Mouse (Mus musculus) heart, embryonic 10.5 days (tissue): Measurements from ENCODE around the gene Tex22. TPM values are rescaled to one million over a fixed set of nuclear protein-coding genes. Genes with fewer than 3 reads are reported as not detected.

Source experiments
- DNase-seq: peaks from one replicate; pipeline ENCODE4 v3.0.0-alpha.2; 2017; ENCODE audit warnings: low spot score
- H3K27ac ChIP-seq: fragments of 300-500 bp; sonication (generic); 2 replicates; pipeline ENCODE4 v1.5.1; 2016; ENCODE audit warnings: mild to moderate bottlenecking
- H3K27me3 ChIP-seq: fragments of 300-500 bp; sonication (generic); 2 replicates; pipeline ENCODE4 v1.6.1; 2016; ENCODE audit warnings: mild to moderate bottlenecking; ENCODE audit not compliant: poor library complexity, insufficient read depth, severe bottlenecking
- H3K36me3 ChIP-seq: fragments of 300-500 bp; sonication (generic); 2 replicates; pipeline ENCODE4 v1.6.1; 2016; ENCODE audit warnings: mild to moderate bottlenecking, moderate library complexity
- H3K4me1 ChIP-seq: fragments of 300-500 bp; sonication (generic); 2 replicates; pipeline ENCODE4 v1.6.1; 2016; ENCODE audit warnings: mild to moderate bottlenecking
- H3K4me3 ChIP-seq: fragments of 300-500 bp; sonication (generic); 2 replicates; pipeline ENCODE4 v1.5.1; 2016; ENCODE audit warnings: mild to moderate bottlenecking, moderate library complexity
- H3K9me3 ChIP-seq: fragments of 300-500 bp; sonication (generic); 2 replicates; pipeline ENCODE4 v1.6.1; 2016; ENCODE audit warnings: mild to moderate bottlenecking, moderate library complexity
- WGBS: fragments of 180-500 bp; shearing (Covaris S2); methylation state at CpG from one replicate; pipeline ENCODE4 v1.1.7; 2016; 5-methylcytosine and 5-hydroxymethylcytosine counted together
- polyA plus RNA-seq: library from polyadenylated mRNA; unstranded; fragments of >200 nt; fragmentation: Nextera tagmentation; extraction: Ambion mirVana; gene quantifications from 2 replicates; pipeline ENCODE4 v1.2.1, GENCODE M21; 2016

Gene Tex22
- polyA plus RNA-seq, 1 experiment from 2014 or later: not detected

DNA sequence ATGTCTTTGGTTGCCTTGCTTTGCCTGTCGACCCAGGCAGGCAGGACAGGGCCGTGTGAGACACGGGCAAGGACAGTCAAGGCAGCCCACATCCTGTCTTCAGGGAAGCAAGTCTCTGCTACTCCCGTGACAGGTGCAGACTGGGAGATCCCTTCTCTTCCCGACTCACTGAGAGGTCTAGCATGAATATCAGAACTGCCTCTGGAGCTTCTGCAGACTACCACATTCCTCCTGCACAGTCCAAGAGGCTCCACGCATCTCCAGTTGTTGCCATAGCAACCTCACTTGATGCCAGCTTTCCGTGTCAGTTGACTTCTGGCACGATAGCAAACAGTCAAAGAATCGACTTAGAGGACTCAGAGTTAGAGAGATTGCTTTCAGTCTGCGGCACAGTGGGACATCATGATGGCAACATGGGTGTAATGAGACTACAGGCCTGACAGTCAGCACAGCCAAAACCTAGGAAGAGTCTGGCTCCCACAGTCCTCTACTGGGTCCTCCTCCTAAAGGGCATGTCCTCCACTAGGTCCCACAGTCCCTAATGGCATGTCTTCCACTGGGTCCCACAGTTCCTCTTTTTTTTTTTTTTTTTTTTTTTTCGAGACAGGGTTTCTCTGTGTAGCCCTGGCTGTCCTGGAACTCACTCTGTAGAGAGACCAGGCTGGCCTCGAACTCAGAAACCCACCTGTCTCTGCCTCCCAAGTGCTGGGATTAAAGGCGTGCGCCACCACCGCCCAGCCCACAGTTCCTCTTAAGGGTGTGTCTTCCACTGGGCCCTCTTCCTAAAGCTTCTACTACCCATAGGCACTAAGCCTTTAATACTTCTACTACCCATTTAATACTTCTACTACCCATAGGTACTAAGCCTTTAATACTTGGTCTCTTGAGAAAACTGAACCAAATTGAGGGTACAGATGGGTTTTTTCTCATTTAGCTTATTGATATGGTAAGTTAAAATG lies 32.5 kb upstream of the Tex22 start:
- Histone ChIP-seq H3K9me3 (no peaks in the 10 kb centered on the region), H3K4me3 (no peak overlapping the region), H3K4me1 (peaks cover 10% of the 10 kb centered on the region), H3K27ac (no peak overlapping the region), H3K27me3 (no peaks in the 10 kb centered on the region), H3K36me3 (peaks cover 10% of the 10 kb centered on the region)
- no peak for DNase-seq
- WGBS: 67% methylated on average over 15 of the region's 15 CpGs

- H3K4me3 ChIP-seq: no peak overlapping the region
- H3K27ac ChIP-seq: no peak overlapping the region
Observed at GRCm38 (mm10) chr12:113042543-113042942, 31.8 kb upstream of the Tex22 start.

GRCm38 (mm10) chr12:113044916-113045677 lies 29.2 kb upstream of the Tex22 start:
- DNase-seq: no peak
- Histone ChIP-seq H3K27ac (no peak overlapping the region), H3K4me3 (no peak overlapping the region), H3K9me3 (no peaks in the 10 kb centered on the region), H3K4me1 (peaks cover 10% of the 10 kb centered on the region), H3K36me3 (peaks cover 26% of the 10 kb centered on the region), H3K27me3 (no peaks in the 10 kb centered on the region)
- 83% methylated on average over 3 of the region's 3 CpGs for WGBS

More at GRCm38 (mm10) chr12:113042543-113042942, 31.8 kb upstream of the Tex22 start:
- H3K36me3 ChIP-seq: peaks cover 17% of the 10 kb centered on the region
- no peak for DNase-seq
- no peaks in the 10 kb centered on the region for H3K27me3 ChIP-seq
- no peaks in the 10 kb centered on the region for H3K9me3 ChIP-seq
- H3K4me1 ChIP-seq: peaks cover 10% of the 10 kb centered on the region
- WGBS: 56% methylated on average over 2 of the region's 2 CpGs

DNA sequence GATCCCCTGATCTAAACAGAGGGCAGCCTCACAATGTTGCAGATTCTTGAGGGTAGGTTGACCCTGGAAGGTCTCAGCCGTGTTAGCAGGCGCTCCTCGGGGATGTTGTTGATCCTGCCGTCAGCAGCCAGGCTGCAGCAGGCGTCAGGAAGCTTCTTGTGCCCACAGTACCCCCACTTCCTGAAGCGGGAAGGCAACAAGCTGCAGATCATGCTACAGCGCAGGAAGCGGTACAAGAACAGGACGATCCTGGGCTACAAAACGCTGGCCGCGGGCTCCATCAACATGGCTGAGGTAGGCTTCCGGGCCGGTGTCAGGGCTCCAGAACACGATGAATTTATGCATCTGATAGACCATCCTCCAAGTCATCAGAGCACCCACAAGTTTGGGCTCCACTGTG lies 27.4 kb upstream of the Tex22 start:
- no peak for DNase-seq
- no peak overlapping the region for H3K27ac ChIP-seq
- no peaks in the 10 kb centered on the region for H3K27me3 ChIP-seq
- peaks cover 20% of the 10 kb centered on the region for H3K4me1 ChIP-seq
- peaks cover 37% of the 10 kb centered on the region for H3K36me3 ChIP-seq
- WGBS: 88% methylated on average over 15 of the region's 15 CpGs
- H3K9me3 ChIP-seq: no peaks in the 10 kb centered on the region
- no peak overlapping the region for H3K4me3 ChIP-seq

- no peaks in the 10 kb centered on the region for H3K9me3 ChIP-seq
- no peaks in the 10 kb centered on the region for H3K27me3 ChIP-seq
- peaks cover 25% of the 10 kb centered on the region for H3K4me1 ChIP-seq
- no peak overlapping the region for H3K4me3 ChIP-seq
- peaks cover 44% of the 10 kb centered on the region for H3K36me3 ChIP-seq
- 86% methylated on average over 5 of the region's 5 CpGs for WGBS
- DNase-seq: no peak
- no peak overlapping the region for H3K27ac ChIP-seq
Observed at GRCm38 (mm10) chr12:113048103-113048502, 26.2 kb upstream of the Tex22 start.

DNA sequence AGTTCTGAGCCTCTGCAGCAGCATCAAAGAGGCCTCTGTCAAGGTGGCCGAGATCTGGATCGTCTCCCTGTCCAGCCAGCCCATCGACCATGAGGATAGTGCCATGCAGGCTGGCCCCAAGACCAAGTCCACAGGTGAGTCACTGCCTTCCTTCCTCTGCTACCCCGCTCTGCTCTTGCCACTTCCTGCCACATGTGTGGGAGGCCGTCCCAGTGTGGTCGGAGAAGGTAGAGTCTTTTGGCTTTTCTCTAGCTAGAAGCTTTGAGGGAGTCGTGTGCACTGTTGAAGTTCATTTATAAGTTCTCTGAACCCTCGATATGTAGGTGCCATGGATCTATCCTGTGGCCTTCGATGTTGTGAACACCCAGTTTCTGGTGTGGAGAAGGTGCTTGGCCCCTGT lies 24.5 kb upstream of the Tex22 start:
- no peak overlapping the region for H3K4me3 ChIP-seq
- no peaks in the 10 kb centered on the region for H3K9me3 ChIP-seq
- H3K27ac ChIP-seq: no peak overlapping the region
- H3K36me3 ChIP-seq: peaks cover 51% of the 10 kb centered on the region
- peaks cover 25% of the 10 kb centered on the region for H3K4me1 ChIP-seq
- no peaks in the 10 kb centered on the region for H3K27me3 ChIP-seq
- 86% methylated on average over 9 of the region's 9 CpGs for WGBS
- DNase-seq: no peak

DNA sequence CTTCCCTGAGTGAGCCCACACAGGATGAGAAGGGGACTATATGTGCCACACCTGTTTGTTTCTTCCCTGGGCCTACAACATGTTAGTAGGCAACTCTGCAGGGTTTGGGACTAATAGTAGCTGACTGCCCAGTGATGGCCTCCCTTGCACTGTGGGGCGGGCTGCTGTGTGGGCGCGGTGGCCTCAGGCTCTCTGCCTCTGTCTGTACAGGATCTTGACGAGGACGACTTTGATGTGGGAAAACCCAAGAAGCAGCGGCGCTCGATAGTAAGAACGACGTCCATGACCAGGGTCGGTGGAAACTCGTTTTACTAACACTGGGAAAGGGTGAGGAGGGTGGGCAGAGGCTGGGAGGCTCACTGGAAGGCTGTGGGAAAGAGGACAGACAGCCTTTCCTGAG lies 23.6 kb upstream of the Tex22 start:
- Histone ChIP-seq H3K27me3 (no peaks in the 10 kb centered on the region), H3K36me3 (peaks cover 53% of the 10 kb centered on the region), H3K27ac (0 out of 2 replicates have a peak overlapping the region, but pooled peaks have one; percentile 79), H3K9me3 (no peaks in the 10 kb centered on the region), H3K4me3 (no peak overlapping the region), H3K4me1 (peaks cover 25% of the 10 kb centered on the region)
- WGBS: 91% methylated on average over 12 of the region's 12 CpGs
- DNase-seq: no peak

DNA sequence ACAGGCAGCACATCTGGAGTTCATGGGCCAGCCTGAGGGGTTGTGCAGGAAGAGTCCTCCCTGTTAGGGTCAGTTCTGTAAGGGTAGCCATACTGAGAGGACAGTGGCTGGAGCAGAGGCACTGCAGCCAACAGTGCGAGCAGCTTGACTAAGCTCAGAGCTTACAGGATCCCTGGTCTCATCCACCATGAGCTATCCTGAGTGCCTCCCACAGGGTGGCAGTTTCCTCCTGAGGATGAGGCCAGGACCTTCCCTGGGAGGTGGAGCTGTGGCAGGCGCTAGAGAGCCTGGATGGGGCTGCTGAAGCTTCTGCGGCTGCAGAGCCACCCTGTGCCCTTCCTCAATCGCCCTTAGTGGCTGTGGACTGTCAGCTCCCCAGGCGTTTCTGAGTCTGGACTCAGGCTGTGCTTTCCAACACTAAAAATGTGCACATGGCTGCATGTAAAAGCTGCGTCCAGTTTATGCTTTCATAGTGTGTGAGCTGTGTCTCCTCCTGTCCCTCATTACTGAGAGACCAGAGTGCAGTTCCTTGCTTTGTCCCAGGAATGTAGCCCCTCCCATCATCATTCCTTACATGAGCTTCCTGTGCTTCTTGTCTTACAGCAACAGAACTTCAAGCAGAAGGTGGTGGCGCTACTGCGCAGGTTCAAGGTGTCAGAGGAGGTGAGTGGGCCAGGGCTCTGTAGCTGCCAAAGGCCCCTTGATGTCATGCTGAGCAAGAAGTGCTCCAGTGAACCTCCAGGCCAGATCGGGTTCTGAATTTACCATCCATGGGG lies 22.5 kb upstream of the Tex22 start:
- H3K4me1 ChIP-seq: peaks cover 25% of the 10 kb centered on the region
- H3K36me3 ChIP-seq: peaks cover 50% of the 10 kb centered on the region
- 39% methylated on average over 9 of the region's 9 CpGs for WGBS
- H3K4me3 ChIP-seq: no peak overlapping the region
- no peaks in the 10 kb centered on the region for H3K27me3 ChIP-seq
- no peak for DNase-seq
- H3K9me3 ChIP-seq: no peaks in the 10 kb centered on the region
- H3K27ac ChIP-seq: peak overlapping the region; percentile 79

DNA sequence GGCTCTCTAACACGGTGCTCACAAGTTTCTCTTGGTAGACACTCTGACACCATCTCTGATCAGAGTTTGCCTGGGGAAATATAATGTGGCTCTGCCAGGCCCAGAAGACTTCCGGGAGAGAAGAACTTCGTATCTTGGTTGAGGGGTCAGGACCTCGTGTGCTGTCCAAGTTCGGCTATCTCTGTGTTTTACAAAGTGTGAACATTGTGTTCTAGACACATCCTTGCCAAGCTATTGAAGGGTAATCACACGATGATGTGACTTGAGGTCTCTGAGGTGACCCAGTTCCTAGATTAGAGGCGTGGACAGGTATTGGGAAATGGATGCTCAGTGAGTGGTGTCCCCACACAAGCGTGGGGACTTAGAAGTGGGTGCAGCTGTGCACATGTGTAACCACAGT lies 18.2 kb upstream of the Tex22 start:
- Histone ChIP-seq H3K27ac (no peak overlapping the region), H3K36me3 (peaks cover 65% of the 10 kb centered on the region), H3K4me1 (peaks cover 13% of the 10 kb centered on the region), H3K4me3 (no peak overlapping the region), H3K9me3 (no peaks in the 10 kb centered on the region), H3K27me3 (no peaks in the 10 kb centered on the region)
- WGBS: 70% methylated on average over 8 of the region's 8 CpGs
- DNase-seq: no peak

DNA sequence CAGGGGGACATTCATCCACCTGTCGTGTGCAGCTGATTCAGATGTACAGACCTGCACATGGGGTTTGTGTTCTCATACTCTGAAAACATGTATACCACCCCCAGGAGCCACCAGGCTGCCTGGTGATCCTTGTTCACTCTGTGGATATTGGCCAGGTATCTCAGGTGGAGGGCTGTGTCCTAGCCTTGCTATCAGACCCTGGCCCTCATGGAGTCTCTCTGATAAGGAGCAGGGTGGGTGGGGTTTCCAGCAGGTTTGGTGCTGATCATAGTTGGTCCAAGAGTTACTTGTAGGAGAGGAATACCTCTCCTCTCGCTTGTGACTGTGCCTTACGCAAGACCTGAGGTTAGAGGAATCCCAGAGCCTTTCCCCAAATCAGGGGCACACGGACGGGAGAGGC lies 14.1 kb upstream of the Tex22 start:
- no peaks in the 10 kb centered on the region for H3K9me3 ChIP-seq
- WGBS: 84% methylated on average over 5 of the region's 5 CpGs
- H3K4me3 ChIP-seq: no peak overlapping the region
- no peak overlapping the region for H3K27ac ChIP-seq
- H3K4me1 ChIP-seq: no peaks in the 10 kb centered on the region
- DNase-seq: no peak
- peaks cover 77% of the 10 kb centered on the region for H3K36me3 ChIP-seq
- H3K27me3 ChIP-seq: no peaks in the 10 kb centered on the region

- no peak overlapping the region for H3K4me3 ChIP-seq
- H3K27ac ChIP-seq: no peak overlapping the region
- H3K27me3 ChIP-seq: no peaks in the 10 kb centered on the region
- 0 out of 2 replicates have a peak, but pooled peaks cover 2% of the 10 kb centered on the region for H3K4me1 ChIP-seq
- 80% methylated on average over 9 of the region's 9 CpGs for WGBS
- DNase-seq: no peak
- peaks cover 82% of the 10 kb centered on the region for H3K36me3 ChIP-seq
- H3K9me3 ChIP-seq: no peaks in the 10 kb centered on the region
Observed at GRCm38 (mm10) chr12:113061606-113062005, 12.7 kb upstream of the Tex22 start.

- H3K27me3 ChIP-seq: no peaks in the 10 kb centered on the region
- peaks cover 76% of the 10 kb centered on the region for H3K36me3 ChIP-seq
- H3K9me3 ChIP-seq: no peaks in the 10 kb centered on the region
Observed at GRCm38 (mm10) chr12:113062201-113062600, 12.1 kb upstream of the Tex22 start.

More at GRCm38 (mm10) chr12:113062201-113062600, 12.1 kb upstream of the Tex22 start:
- DNase-seq: no peak
- 74% methylated on average over 10 of the region's 10 CpGs for WGBS
- Histone ChIP-seq H3K4me3 (no peak overlapping the region), H3K27ac (no peak overlapping the region), H3K4me1 (0 out of 2 replicates have a peak, but pooled peaks cover 2% of the 10 kb centered on the region)
